Mouse (Mus musculus) bone marrow, adult 2 months (tissue): Measurements from ENCODE around the gene Ssb.

ENCODE experiments used
- CTCF ChIP-seq: fragments of 200-500 bp; IDR thresholded peaks from 2 replicates; pipeline ENCODE4 v1.5.1; 2011; ENCODE audit warnings: low read length, control low read depth; ENCODE audit not compliant: control insufficient read depth, insufficient read depth
- POLR2A ChIP-seq: fragments of 200-500 bp; IDR thresholded peaks from 2 replicates; pipeline ENCODE4 v1.6.1; 2011; ENCODE audit warnings: low read depth, mild to moderate bottlenecking, control low read depth, low read length, borderline replicate concordance; ENCODE audit not compliant: control insufficient read depth

- TF ChIP-seq POLR2A, result no peak
- TF ChIP-seq CTCF, result no peak
Observed at GRCm38 (mm10) chr2:69896224-69896581, 34.8 kb downstream of the Ssb start.
